Mouse (Mus musculus): ENCODE measurements around the gene Man2a2. TPM values are rescaled to one million over a fixed set of nuclear protein-coding genes. Genes with fewer than 3 reads are reported as not detected.
A peak's percentile ranks its signal among the peaks of the same experiment; 100 is the strongest.

Man2a2 gene
- polyA plus RNA-seq, 1 experiment from 2014 or later, result 16.6 TPM

- Histone ChIP-seq H3K4me2 (replicated peaks; ENCODE audit: low read depth, low read length) (no peak overlapping the region), H3K9ac (replicated peaks; ENCODE audit: low read length) (no peak overlapping the region), H3K36me3 (ENCODE audit: insufficient read depth, low read length) (no peaks in the 10 kb centered on the region), H3K27ac (ENCODE audit: low read length) (no peak overlapping the region), H3K4me1 (ENCODE audit: insufficient read depth, low read length) (peaks cover 6% of the 10 kb centered on the region; the same call in 1 of the 2 replicates), H3K27me3 (ENCODE audit: insufficient read depth, low read length) (no peaks in the 10 kb centered on the region), H3K4me3 (ENCODE audit: low read length) (no peak overlapping the region), H3K9me3 (ENCODE audit: low read length) (no peaks in the 10 kb centered on the region)
- ATAC-seq (ENCODE audit: low FRiP score, low TSS enrichment), result no peak
- 67% methylated on average over 10 of the region's 10 CpGs for WGBS
These were observed 41.1 kb upstream of the Man2a2 start for GRCm38 (mm10) chr7:80412279-80412678.

GRCm38 (mm10) chr7:80410380-80410779 lies 39.2 kb upstream of the Man2a2 start:
- H3K36me3 ChIP-seq (ENCODE audit: insufficient read depth, low read length), result no peaks in the 10 kb centered on the region
- H3K4me2 ChIP-seq (replicated peaks; ENCODE audit: low read depth, low read length), result no peak overlapping the region
- ATAC-seq (ENCODE audit: low FRiP score, low TSS enrichment), result no peak
- H3K9ac ChIP-seq (replicated peaks; ENCODE audit: low read length), result no peak overlapping the region
- H3K27me3 ChIP-seq (ENCODE audit: insufficient read depth, low read length), result no peaks in the 10 kb centered on the region
- H3K4me1 ChIP-seq (ENCODE audit: insufficient read depth, low read length), result peaks cover 6% of the 10 kb centered on the region; the same call in 1 of the 2 replicates
- WGBS, result 84% methylated on average over 9 of the region's 9 CpGs
- H3K4me3 ChIP-seq (ENCODE audit: low read length), result no peak overlapping the region
- H3K9me3 ChIP-seq (ENCODE audit: low read length), result no peaks in the 10 kb centered on the region
- no peak overlapping the region for H3K27ac ChIP-seq (ENCODE audit: low read length)

GRCm38 (mm10) chr7:80407712-80408111 lies 36.5 kb upstream of the Man2a2 start:
- H3K4me3 ChIP-seq (ENCODE audit: low read length), result no peak overlapping the region
- H3K27me3 ChIP-seq (ENCODE audit: insufficient read depth, low read length), result no peaks in the 10 kb centered on the region
- no peak for ATAC-seq (ENCODE audit: low FRiP score, low TSS enrichment)
- no peak overlapping the region for H3K9ac ChIP-seq (replicated peaks; ENCODE audit: low read length)
- no peak overlapping the region for H3K4me2 ChIP-seq (replicated peaks; ENCODE audit: low read depth, low read length)
- H3K36me3 ChIP-seq (ENCODE audit: insufficient read depth, low read length), result no peaks in the 10 kb centered on the region
- H3K4me1 ChIP-seq (ENCODE audit: insufficient read depth, low read length), result no peaks in the 10 kb centered on the region
- H3K9me3 ChIP-seq (ENCODE audit: low read length), result no peaks in the 10 kb centered on the region
- WGBS, result 76% methylated on average over 9 of the region's 9 CpGs
- H3K27ac ChIP-seq (ENCODE audit: low read length), result no peak overlapping the region

- WGBS, result 76% methylated on average over 3 of the region's 3 CpGs
- Histone ChIP-seq H3K4me2 (replicated peaks; ENCODE audit: low read depth, low read length) (no peak overlapping the region), H3K36me3 (ENCODE audit: insufficient read depth, low read length) (no peaks in the 10 kb centered on the region), H3K4me3 (ENCODE audit: low read length) (no peak overlapping the region), H3K27ac (ENCODE audit: low read length) (no peak overlapping the region), H3K27me3 (ENCODE audit: insufficient read depth, low read length) (no peaks in the 10 kb centered on the region), H3K9ac (replicated peaks; ENCODE audit: low read length) (no peak overlapping the region), H3K9me3 (ENCODE audit: low read length) (no peaks in the 10 kb centered on the region), H3K4me1 (ENCODE audit: insufficient read depth, low read length) (peaks cover 6% of the 10 kb centered on the region)
- ATAC-seq (ENCODE audit: low FRiP score, low TSS enrichment), result no peak
These were observed 35.0 kb upstream of the Man2a2 start for GRCm38 (mm10) chr7:80406186-80406585.

- WGBS, result 55% methylated on average over 9 of the region's 9 CpGs
- no peaks in the 10 kb centered on the region for H3K27me3 ChIP-seq (ENCODE audit: insufficient read depth, low read length)
- H3K9me3 ChIP-seq (ENCODE audit: low read length), result no peaks in the 10 kb centered on the region
- H3K4me3 ChIP-seq (ENCODE audit: low read length), result no peak within 1 kb of the TSS
- H3K9ac ChIP-seq (replicated peaks; ENCODE audit: low read length), result 0 out of 2 replicates have a peak within 1 kb of the TSS, but pooled peaks have one; percentile 13
- H3K4me1 ChIP-seq (ENCODE audit: insufficient read depth, low read length), result peaks cover 16% of the 10 kb centered on the region
- no peak within 1 kb of the TSS for H3K27ac ChIP-seq (ENCODE audit: low read length)
- no peak within 1 kb of the TSS for H3K4me2 ChIP-seq (replicated peaks; ENCODE audit: low read depth, low read length)
- no peaks in the 10 kb centered on the region for H3K36me3 ChIP-seq (ENCODE audit: insufficient read depth, low read length)
- ATAC-seq (ENCODE audit: low FRiP score, low TSS enrichment), result no peak
These were observed 34.1 kb upstream of the Man2a2 start, which contains the start of gene Furin for GRCm38 (mm10) chr7:80405188-80405695. Furin (minus strand) TSS chr7:80405436.

GRCm38 (mm10) chr7:80404101-80404894 lies 33.1 kb upstream of the Man2a2 start:
- Histone ChIP-seq H3K4me2 (replicated peaks; ENCODE audit: low read depth, low read length) (no peak overlapping the region), H3K9ac (replicated peaks; ENCODE audit: low read length) (0 out of 2 replicates have a peak overlapping the region, but pooled peaks have one; percentile 13), H3K4me3 (ENCODE audit: low read length) (no peak overlapping the region), H3K9me3 (ENCODE audit: low read length) (no peaks in the 10 kb centered on the region), H3K4me1 (ENCODE audit: insufficient read depth, low read length) (peaks cover 23% of the 10 kb centered on the region), H3K36me3 (ENCODE audit: insufficient read depth, low read length) (no peaks in the 10 kb centered on the region), H3K27me3 (ENCODE audit: insufficient read depth, low read length) (no peaks in the 10 kb centered on the region), H3K27ac (ENCODE audit: low read length) (no peak overlapping the region; the same call in 1 of the 2 replicates)
- 69% methylated on average over 7 of the region's 7 CpGs for WGBS
- no peak for ATAC-seq (ENCODE audit: low FRiP score, low TSS enrichment)

- Histone ChIP-seq H3K4me2 (replicated peaks; ENCODE audit: low read depth, low read length) (peak overlapping the region; percentile 82), H3K9me3 (ENCODE audit: low read length) (no peaks in the 10 kb centered on the region), H3K27ac (ENCODE audit: low read length) (peak overlapping the region; percentile 89; the same call in 1 of the 2 replicates), H3K9ac (replicated peaks; ENCODE audit: low read length) (peak overlapping the region; percentile 98; the same call in 1 of the 2 replicates), H3K4me1 (ENCODE audit: insufficient read depth, low read length) (peaks cover 23% of the 10 kb centered on the region), H3K27me3 (ENCODE audit: insufficient read depth, low read length) (no peaks in the 10 kb centered on the region), H3K4me3 (ENCODE audit: low read length) (peak overlapping the region; percentile 83), H3K36me3 (ENCODE audit: insufficient read depth, low read length) (no peaks in the 10 kb centered on the region)
- no peak for ATAC-seq (ENCODE audit: low FRiP score, low TSS enrichment)
- 56% methylated on average over 9 of the region's 9 CpGs for WGBS
These were observed 32.4 kb upstream of the Man2a2 start for GRCm38 (mm10) chr7:80403551-80403950.

- peak overlapping the region; percentile 89 for H3K27ac ChIP-seq (ENCODE audit: low read length)
- H3K36me3 ChIP-seq (ENCODE audit: insufficient read depth, low read length), result no peaks in the 10 kb centered on the region; the same call in 1 of the 2 replicates
- peak overlapping the region; percentile 83 for H3K4me3 ChIP-seq (ENCODE audit: low read length)
- peak overlapping the region; percentile 82 for H3K4me2 ChIP-seq (replicated peaks; ENCODE audit: low read depth, low read length)
- peak; percentile 73 for ATAC-seq (ENCODE audit: low FRiP score, low TSS enrichment)
- no peaks in the 10 kb centered on the region for H3K27me3 ChIP-seq (ENCODE audit: insufficient read depth, low read length)
- peak overlapping the region; percentile 98 for H3K9ac ChIP-seq (replicated peaks; ENCODE audit: low read length)
- peaks cover 23% of the 10 kb centered on the region for H3K4me1 ChIP-seq (ENCODE audit: insufficient read depth, low read length)
- no peaks in the 10 kb centered on the region for H3K9me3 ChIP-seq (ENCODE audit: low read length)
- 1% methylated on average over 47 of the region's 92 CpGs for WGBS
These were observed 31.6 kb upstream of the Man2a2 start for GRCm38 (mm10) chr7:80402651-80403321.

- ATAC-seq (ENCODE audit: low FRiP score, low TSS enrichment), result peak; percentile 66
- Histone ChIP-seq H3K4me2 (replicated peaks; ENCODE audit: low read depth, low read length) (peak overlapping the region; percentile 82), H3K36me3 (ENCODE audit: insufficient read depth, low read length) (peaks cover 6% of the 10 kb centered on the region), H3K27me3 (ENCODE audit: insufficient read depth, low read length) (no peaks in the 10 kb centered on the region), H3K27ac (ENCODE audit: low read length) (peak overlapping the region; percentile 89), H3K9ac (replicated peaks; ENCODE audit: low read length) (peak overlapping the region; percentile 98), H3K4me3 (ENCODE audit: low read length) (peak overlapping the region; percentile 83), H3K9me3 (ENCODE audit: low read length) (no peaks in the 10 kb centered on the region), H3K4me1 (ENCODE audit: insufficient read depth, low read length) (peaks cover 23% of the 10 kb centered on the region)
- under 1% methylated on average over 64 of the region's 102 CpGs for WGBS
These were observed 30.9 kb upstream of the Man2a2 start for GRCm38 (mm10) chr7:80401860-80402641.

Measured in kidney, embryonic 16.5 days (tissue).